Mouse (Mus musculus) testis, adult 2 months (tissue): ENCODE results near the gene Aqp5. TPM values are rescaled to one million over a fixed set of nuclear protein-coding genes. Genes with fewer than 3 reads are reported as not detected.

ENCODE experiments used
- H3K27ac ChIP-seq: fragments of 200-500 bp; 2 replicates; pipeline ENCODE4 v1.5.1; 2012; ENCODE audit warnings: low read depth, low read length; ENCODE audit not compliant: control insufficient read depth, insufficient read depth
- H3K27me3 ChIP-seq: fragments of 200-500 bp; 2 replicates; pipeline ENCODE4 v1.6.1; 2012; ENCODE audit warnings: mild to moderate bottlenecking, low read length, moderate library complexity; ENCODE audit not compliant: control insufficient read depth, insufficient read depth
- H3K36me3 ChIP-seq: fragments of 200-500 bp; 2 replicates; pipeline ENCODE4 v1.6.1; 2012; ENCODE audit warnings: mild to moderate bottlenecking, low read length; ENCODE audit not compliant: control insufficient read depth, insufficient read depth
- H3K4me1 ChIP-seq: fragments of 200-500 bp; 2 replicates; pipeline ENCODE4 v1.6.1; 2012; ENCODE audit warnings: low read length; ENCODE audit not compliant: control insufficient read depth, insufficient read depth
- H3K4me3 ChIP-seq: fragments of 200-500 bp; 2 replicates; pipeline ENCODE4 v1.5.1; 2012; ENCODE audit warnings: low read depth, mild to moderate bottlenecking, low read length, moderate library complexity, mixed read lengths; ENCODE audit not compliant: control insufficient read depth
- CTCF ChIP-seq: fragments of 200-500 bp; IDR thresholded peaks from 2 replicates; pipeline ENCODE4 v1.5.1; 2012; ENCODE audit warnings: low read depth, mild to moderate bottlenecking, inconsistent platforms, low read length, moderate library complexity; ENCODE audit not compliant: control insufficient read depth, insufficient read depth, insufficient replicate concordance
- POLR2A ChIP-seq: fragments of 200-500 bp; IDR thresholded peaks from 2 replicates; pipeline ENCODE4 v1.6.1; 2012; ENCODE audit warnings: low read depth, mild to moderate bottlenecking, inconsistent platforms, low read length, moderate library complexity; ENCODE audit not compliant: control insufficient read depth
- polyA plus RNA-seq: library from polyadenylated mRNA; depleted of rRNA; stranded (reverse); fragments of >200 nt; gene quantifications from 2 replicates; pipeline ENCODE4 v1.2.3, GENCODE M21; 2012

Gene Aqp5
- polyA plus RNA-seq, 1 experiment = 1.1 TPM

DNA sequence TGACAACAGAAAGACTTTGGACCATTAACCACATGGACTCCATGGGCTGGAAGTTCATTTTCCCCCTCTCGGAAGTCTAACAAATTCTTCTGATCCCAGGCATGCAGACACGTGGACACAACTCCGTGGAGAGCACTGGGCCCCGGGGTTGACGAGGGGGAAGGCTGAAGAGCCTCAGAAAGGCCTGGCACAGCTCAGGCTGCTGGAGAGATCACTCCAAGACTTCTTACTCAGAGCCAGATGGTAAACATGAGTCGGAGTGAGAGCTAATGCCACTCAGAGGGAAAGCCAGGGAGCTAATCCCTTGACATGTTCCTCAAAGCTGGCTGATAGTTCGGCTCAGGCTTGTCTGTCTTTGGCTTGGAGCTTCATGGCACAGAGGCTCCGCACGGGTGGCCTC, 24.7 kb downstream of the Aqp5 start:
- Histone ChIP-seq H3K27me3 (no peaks in the 10 kb centered on the region), H3K4me1 (no peaks in the 10 kb centered on the region)

DNA sequence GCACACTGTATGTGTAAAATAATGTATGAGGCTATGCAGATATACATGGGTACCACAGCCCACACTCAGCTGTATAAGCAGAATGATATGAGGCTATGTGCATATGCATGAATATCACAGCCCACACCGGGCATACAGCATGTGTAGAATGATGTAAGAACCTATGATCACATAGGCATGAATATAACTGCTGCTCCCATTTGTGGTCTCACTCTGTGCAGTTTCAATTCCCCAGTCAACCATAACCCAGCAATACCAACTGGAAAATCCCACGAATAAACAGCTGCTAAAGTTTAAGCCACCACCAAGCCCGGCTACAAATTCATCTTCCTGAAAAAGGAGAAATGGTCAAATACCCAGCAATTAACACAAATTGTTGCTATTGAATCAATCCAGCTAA, 28.0 kb downstream of the Aqp5 start:
- Histone ChIP-seq H3K36me3 (peaks cover 3% of the 10 kb centered on the region), H3K27me3 (no peaks in the 10 kb centered on the region), H3K27ac (no peak overlapping the region), H3K4me3 (no peak overlapping the region), H3K4me1 (no peaks in the 10 kb centered on the region)
- no peak for TF ChIP-seq POLR2A

More for the DNA sequence above, 24.7 kb downstream of the Aqp5 start:
- Histone ChIP-seq H3K27ac (no peak overlapping the region), H3K36me3 (no peaks in the 10 kb centered on the region), H3K4me3 (no peak overlapping the region)
- no peak for TF ChIP-seq POLR2A
- TF ChIP-seq CTCF = no peak

DNA sequence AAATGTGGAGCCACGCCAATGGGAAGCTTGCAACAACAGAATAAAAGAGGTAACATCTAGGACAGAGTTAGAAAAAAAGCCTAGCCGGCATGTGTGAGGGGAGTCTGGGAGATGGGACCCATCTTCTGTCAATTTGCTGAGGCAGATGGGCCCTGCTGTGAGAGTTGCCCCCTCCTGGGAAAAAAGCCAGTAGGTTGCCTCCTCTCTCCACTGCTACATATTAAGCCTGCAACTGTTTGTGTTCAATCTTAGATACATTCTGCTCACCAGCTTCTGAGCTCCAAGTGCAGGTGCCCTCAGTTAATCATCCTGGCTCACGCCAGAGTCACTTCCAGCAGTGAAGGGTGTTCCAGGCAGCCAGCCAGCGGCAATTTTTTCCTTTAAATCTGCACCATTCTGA, 29.2 kb downstream of the Aqp5 start:
- TF ChIP-seq CTCF (no peak), POLR2A (no peak)
- Histone ChIP-seq H3K4me3 (no peak overlapping the region), H3K27me3 (no peaks in the 10 kb centered on the region), H3K27ac (no peak overlapping the region), H3K4me1 (no peaks in the 10 kb centered on the region), H3K36me3 (peaks cover 3% of the 10 kb centered on the region)

DNA sequence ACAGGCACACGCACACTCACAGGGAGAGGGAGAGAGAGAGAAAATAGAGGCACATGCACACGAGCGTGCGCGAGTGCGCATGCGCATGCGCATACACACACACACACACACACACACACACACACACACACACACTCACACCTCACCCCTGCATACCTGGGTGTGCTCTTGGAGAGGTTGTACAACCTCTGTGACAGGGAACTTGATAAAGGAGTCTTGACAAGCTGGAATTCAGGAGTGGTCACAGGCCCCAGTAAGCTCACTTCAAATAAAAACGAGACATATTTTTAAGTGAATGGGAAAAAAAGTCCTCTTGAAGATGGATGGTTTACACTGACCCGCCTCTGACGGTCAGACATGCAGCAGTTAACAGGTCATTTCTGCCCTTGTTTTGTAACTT, 31.5 kb downstream of the Aqp5 start:
- Histone ChIP-seq H3K4me3 (no peak overlapping the region), H3K27me3 (no peaks in the 10 kb centered on the region), H3K36me3 (peaks cover 3% of the 10 kb centered on the region), H3K27ac (no peak overlapping the region), H3K4me1 (no peaks in the 10 kb centered on the region)
- TF ChIP-seq POLR2A = no peak
- no peak for TF ChIP-seq CTCF

DNA sequence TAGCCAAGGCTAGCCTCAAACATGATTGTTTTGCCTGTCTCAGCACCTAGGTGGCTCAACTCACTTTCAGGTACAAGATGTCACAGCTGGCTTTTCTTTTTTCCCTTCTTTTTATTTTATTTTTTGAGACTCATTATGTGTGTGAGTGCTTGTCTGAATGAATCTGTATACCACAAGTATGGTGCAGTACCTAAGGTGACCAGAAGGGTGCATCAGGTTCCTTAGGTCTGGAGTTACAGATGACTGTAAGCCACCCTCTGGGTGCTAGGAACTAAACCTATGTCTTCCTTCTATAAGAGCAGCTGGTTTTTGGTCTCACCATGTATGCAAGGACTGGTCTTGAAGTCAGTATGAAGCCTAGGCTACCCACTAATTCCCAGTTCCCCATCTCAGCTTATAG, 41.0 kb downstream of the Aqp5 start:
- Histone ChIP-seq H3K27ac (no peak overlapping the region), H3K4me1 (no peaks in the 10 kb centered on the region), H3K4me3 (no peak overlapping the region), H3K27me3 (no peaks in the 10 kb centered on the region), H3K36me3 (peaks cover 5% of the 10 kb centered on the region)
- TF ChIP-seq CTCF (no peak), POLR2A (no peak)

DNA sequence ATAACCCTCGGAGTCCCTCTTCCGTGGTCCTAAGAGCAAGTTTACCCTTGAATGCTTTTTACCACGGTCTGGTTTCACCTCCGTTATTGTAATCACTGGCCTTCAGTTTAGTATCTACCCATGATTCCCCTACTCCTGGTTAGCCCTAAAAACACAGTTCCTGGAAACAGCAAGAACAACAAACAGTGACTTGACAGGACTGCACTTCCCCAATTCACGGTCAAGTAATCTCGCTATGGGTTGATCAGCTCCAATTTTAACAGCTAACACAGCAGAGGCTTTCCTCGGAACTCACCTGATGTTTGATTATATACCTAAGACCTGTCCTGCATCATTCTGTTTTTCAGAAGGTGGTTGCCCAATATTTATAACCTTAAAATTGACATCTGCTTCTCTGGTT, 44.1 kb downstream of the Aqp5 start:
- Histone ChIP-seq H3K4me1 (no peaks in the 10 kb centered on the region), H3K27ac (no peak overlapping the region), H3K4me3 (no peak overlapping the region), H3K36me3 (peaks cover 7% of the 10 kb centered on the region), H3K27me3 (no peaks in the 10 kb centered on the region)
- TF ChIP-seq POLR2A = no peak
- no peak for TF ChIP-seq CTCF

DNA sequence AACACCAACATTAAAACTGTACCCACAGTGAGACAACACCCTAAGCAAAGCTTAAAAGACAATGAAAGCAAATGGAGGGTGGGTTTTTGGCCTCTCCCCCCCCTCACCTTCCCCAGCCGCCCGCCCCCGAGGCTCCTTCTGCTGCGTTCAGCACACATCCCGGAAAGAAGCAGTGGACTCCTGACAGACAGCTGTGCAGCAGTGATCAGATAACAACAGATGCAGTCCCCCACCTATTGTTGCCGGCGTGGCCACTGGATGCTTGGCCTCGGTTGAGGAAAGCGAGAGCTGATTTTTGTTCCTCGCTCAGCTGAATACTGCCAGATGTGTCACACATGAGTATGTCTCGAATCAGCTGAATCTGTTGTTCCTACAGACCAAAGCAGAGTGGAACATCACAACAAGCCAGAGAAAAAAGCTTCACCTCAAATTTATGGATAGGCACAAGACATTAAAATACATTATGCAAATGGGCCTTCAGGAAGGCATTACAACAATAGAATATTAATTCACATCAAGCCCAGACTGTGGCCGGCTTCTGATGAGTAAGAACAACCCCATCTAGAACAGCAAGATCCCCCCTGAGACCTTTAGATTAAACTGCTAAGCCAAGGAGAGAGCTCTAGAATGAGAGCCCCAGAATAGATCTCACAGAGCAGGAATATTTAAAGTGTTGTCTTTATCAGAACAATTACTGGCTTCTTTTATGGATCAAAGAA, 47.0 kb downstream of the Aqp5 start:
- Histone ChIP-seq H3K36me3 (peaks cover 3% of the 10 kb centered on the region; the same call in 1 of the 2 replicates), H3K4me1 (no peaks in the 10 kb centered on the region), H3K27me3 (no peaks in the 10 kb centered on the region), H3K27ac (no peak overlapping the region), H3K4me3 (no peak overlapping the region)
- TF ChIP-seq CTCF (no peak), POLR2A (no peak)

DNA sequence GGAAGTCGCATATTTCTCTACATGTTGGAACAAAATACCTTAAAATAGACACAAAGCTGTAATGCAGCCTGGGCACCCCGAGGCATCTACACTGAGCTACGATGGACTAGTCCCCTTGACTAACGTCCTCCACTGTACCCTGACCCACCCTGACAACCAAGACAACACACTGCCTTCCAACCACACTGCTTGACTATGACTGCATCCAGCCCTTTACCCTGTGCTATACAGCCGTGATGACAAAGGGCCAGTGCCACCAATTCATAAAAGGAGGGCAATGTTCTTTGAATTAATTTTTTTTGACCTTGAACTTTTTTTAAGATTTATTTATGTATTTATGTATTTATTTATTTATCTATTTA, 47.5 kb downstream of the Aqp5 start:
- Histone ChIP-seq H3K27ac (no peak overlapping the region), H3K27me3 (no peaks in the 10 kb centered on the region), H3K36me3 (peaks cover 3% of the 10 kb centered on the region; the same call in 1 of the 2 replicates), H3K4me1 (no peaks in the 10 kb centered on the region), H3K4me3 (no peak overlapping the region)
- TF ChIP-seq POLR2A (no peak), CTCF (no peak)
